Mouse (Mus musculus) hindbrain, embryonic 15.5 days (tissue): ENCODE results near the gene Triobp. TPM values are rescaled to one million over a fixed set of nuclear protein-coding genes. Genes with fewer than 3 reads are reported as not detected.

Experiments
- ATAC-seq: fragments of 200-750 bp; cut with Nextera tagmentation; 2 replicates; pipeline ENCODE4 v1.8.0; 2017; ENCODE audit warnings: low read depth, moderate number of reproducible peaks, moderate TSS enrichment; ENCODE audit not compliant: low FRiP score
- H3K27ac ChIP-seq: fragments of 300-500 bp; sonication (generic); replicated peaks from 2 replicates; pipeline ENCODE4 v1.5.1; 2015; ENCODE audit warnings: mild to moderate bottlenecking, inconsistent platforms
- H3K27me3 ChIP-seq: fragments of 300-500 bp; sonication (generic); 2 replicates; pipeline ENCODE4 v1.6.1; 2015; ENCODE audit warnings: control low read depth, inconsistent platforms
- H3K36me3 ChIP-seq: fragments of 300-500 bp; sonication (generic); 2 replicates; pipeline ENCODE4 v1.6.1; 2015; ENCODE audit warnings: control low read depth, inconsistent platforms
- H3K4me1 ChIP-seq: fragments of 300-500 bp; sonication (generic); replicated peaks from 2 replicates; pipeline ENCODE4 v1.6.1; 2015; ENCODE audit warnings: control low read depth, inconsistent platforms
- H3K4me2 ChIP-seq: fragments of 300-500 bp; sonication (generic); 2 replicates; pipeline ENCODE4 v1.6.1; 2015; ENCODE audit warnings: moderate library complexity, mild to moderate bottlenecking, inconsistent platforms
- H3K4me3 ChIP-seq: fragments of 300-500 bp; sonication (generic); 2 replicates; pipeline ENCODE4 v1.5.1; 2015; ENCODE audit warnings: mild to moderate bottlenecking, inconsistent platforms
- H3K9ac ChIP-seq: fragments of 300-500 bp; sonication (generic); 2 replicates; pipeline ENCODE4 v1.6.1; 2015; ENCODE audit warnings: inconsistent platforms
- H3K9me3 ChIP-seq: fragments of 300-500 bp; sonication (generic); 2 replicates; pipeline ENCODE4 v1.6.1; 2016; ENCODE audit warnings: control low read depth, inconsistent platforms
- WGBS: fragments of 180-500 bp; shearing (Covaris S2); methylation state at CpG from one replicate; pipeline ENCODE4 v1.1.7; 2015; 5-methylcytosine and 5-hydroxymethylcytosine counted together
- polyA plus RNA-seq: library from polyadenylated mRNA; unstranded; fragments of >200 nt; fragmentation: Nextera tagmentation; extraction: Ambion mirVana; gene quantifications from 2 replicates; pipeline ENCODE4 v1.2.1, GENCODE M21; 2015

Gene Triobp
- polyA plus RNA-seq, 1 experiment from 2014 or later = 42.7 TPM

DNA sequence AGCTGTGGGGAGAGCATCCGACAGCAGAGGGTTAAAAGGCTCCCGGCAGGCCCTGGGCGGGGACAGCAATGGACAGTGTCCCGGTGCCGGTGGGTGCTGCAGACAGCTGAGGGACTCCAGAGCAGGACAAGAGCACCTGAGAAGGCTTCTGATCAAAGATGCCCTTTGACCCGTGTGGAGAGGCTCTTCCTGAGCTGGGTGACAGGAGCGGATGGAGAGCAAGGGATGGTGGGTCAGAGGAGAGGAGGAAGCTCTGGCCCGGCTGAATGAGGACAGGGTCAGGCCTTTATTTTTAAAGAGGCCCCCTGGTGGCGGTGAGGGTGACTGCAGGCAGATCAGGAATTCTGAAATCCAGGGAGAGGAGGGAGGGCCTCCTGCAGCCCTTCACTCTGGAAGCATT lies 4.9 kb upstream of the Triobp start:
- peak overlapping the region; percentile 27 for H3K4me3 ChIP-seq
- H3K9me3 ChIP-seq = no peaks in the 10 kb centered on the region
- H3K27me3 ChIP-seq = no peaks in the 10 kb centered on the region
- peak; percentile 66 for ATAC-seq
- H3K4me2 ChIP-seq = peak overlapping the region; percentile 53
- 4% methylated on average over 9 of the region's 9 CpGs for WGBS
- peak overlapping the region; percentile 46; the same call in 1 of the 2 replicates for H3K27ac ChIP-seq
- H3K36me3 ChIP-seq = peaks cover 31% of the 10 kb centered on the region
- H3K4me1 ChIP-seq = peaks cover 15% of the 10 kb centered on the region
- H3K9ac ChIP-seq = peak overlapping the region; percentile 41

- H3K4me3 ChIP-seq = no peak overlapping the region
- no peak overlapping the region for H3K9ac ChIP-seq
- peaks cover 33% of the 10 kb centered on the region for H3K4me1 ChIP-seq
- H3K27me3 ChIP-seq = no peaks in the 10 kb centered on the region
- no peak for ATAC-seq
- peaks cover 4% of the 10 kb centered on the region; the same call in 1 of the 2 replicates for H3K36me3 ChIP-seq
- no peaks in the 10 kb centered on the region for H3K9me3 ChIP-seq
- H3K4me2 ChIP-seq = no peak overlapping the region
- 68% methylated on average over 7 of the region's 7 CpGs for WGBS
- no peak overlapping the region for H3K27ac ChIP-seq
These were observed 1.3 kb upstream of the Triobp start for GRCm38 (mm10) chr15:78946232-78946631.

DNA sequence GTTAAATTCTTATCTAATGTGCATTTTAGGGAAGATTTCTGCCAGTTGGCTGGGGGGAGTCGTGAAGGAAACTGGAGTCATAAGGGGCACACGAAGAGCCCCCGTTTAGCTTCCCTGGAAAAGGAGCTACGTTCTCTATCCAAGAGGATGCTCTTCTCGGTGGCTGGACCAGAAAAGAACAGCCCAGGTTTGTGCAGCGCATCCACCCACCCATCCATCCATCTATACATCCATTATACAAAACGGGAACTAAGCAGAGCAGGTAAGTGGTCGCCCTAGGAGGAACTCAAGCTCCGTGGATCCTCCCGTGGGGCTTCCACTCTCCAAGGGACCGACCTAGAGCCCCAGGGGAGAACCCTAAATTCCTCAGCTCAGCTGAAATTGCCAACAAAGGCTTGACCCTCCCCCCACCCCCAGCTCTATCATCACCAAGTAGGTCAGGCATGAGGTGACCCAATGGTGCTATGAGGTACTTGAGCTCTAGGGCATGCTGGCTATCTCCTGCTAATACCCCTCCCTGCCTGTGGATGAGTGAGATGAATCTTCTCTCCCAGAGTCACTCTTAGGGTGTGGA lies 715 bp downstream of the Triobp start:
- WGBS = 1% methylated on average over 11 of the region's 11 CpGs
- peak overlapping the region; percentile 82 for H3K9ac ChIP-seq

GRCm38 (mm10) chr15:78948883-78949282 lies 1.4 kb downstream of the Triobp start:
- H3K4me1 ChIP-seq = peaks cover 23% of the 10 kb centered on the region
- H3K36me3 ChIP-seq = peaks cover 4% of the 10 kb centered on the region; the same call in 1 of the 2 replicates
- H3K4me2 ChIP-seq = peak overlapping the region; percentile 56
- WGBS = 97% methylated on average over 3 of the region's 3 CpGs
- no peaks in the 10 kb centered on the region for H3K27me3 ChIP-seq
- no peak for ATAC-seq
- H3K9me3 ChIP-seq = no peaks in the 10 kb centered on the region
- no peak overlapping the region for H3K27ac ChIP-seq
- H3K9ac ChIP-seq = no peak overlapping the region
- H3K4me3 ChIP-seq = peak overlapping the region; percentile 56

More for the DNA sequence above, 715 bp downstream of the Triobp start:
- Histone ChIP-seq H3K4me1 (peaks cover 24% of the 10 kb centered on the region), H3K27me3 (no peaks in the 10 kb centered on the region), H3K9me3 (no peaks in the 10 kb centered on the region), H3K36me3 (peaks cover 4% of the 10 kb centered on the region; the same call in 1 of the 2 replicates), H3K4me2 (peak overlapping the region; percentile 56), H3K4me3 (peak overlapping the region; percentile 56), H3K27ac (peak overlapping the region; percentile 77)
- ATAC-seq = peak; percentile 14; the same call in 1 of the 2 replicates

GRCm38 (mm10) chr15:78955663-78956062 lies 8.1 kb downstream of the Triobp start:
- no peaks in the 10 kb centered on the region for H3K9me3 ChIP-seq
- peaks cover 3% of the 10 kb centered on the region; the same call in 1 of the 2 replicates for H3K4me1 ChIP-seq
- ATAC-seq = no peak
- no peak overlapping the region for H3K4me2 ChIP-seq
- 86% methylated on average over 3 of the region's 3 CpGs for WGBS
- H3K4me3 ChIP-seq = no peak overlapping the region
- no peak overlapping the region for H3K27ac ChIP-seq
- peaks cover 17% of the 10 kb centered on the region for H3K36me3 ChIP-seq
- H3K9ac ChIP-seq = no peak overlapping the region
- no peaks in the 10 kb centered on the region for H3K27me3 ChIP-seq

- no peak for ATAC-seq
- Histone ChIP-seq H3K4me2 (no peak overlapping the region), H3K4me3 (no peak overlapping the region), H3K9me3 (no peaks in the 10 kb centered on the region), H3K27ac (no peak overlapping the region), H3K9ac (no peak overlapping the region), H3K36me3 (peaks cover 20% of the 10 kb centered on the region), H3K27me3 (no peaks in the 10 kb centered on the region), H3K4me1 (no peaks in the 10 kb centered on the region)
- 91% methylated on average over 4 of the region's 4 CpGs for WGBS
These were observed 8.8 kb downstream of the Triobp start for GRCm38 (mm10) chr15:78956351-78956750.

DNA sequence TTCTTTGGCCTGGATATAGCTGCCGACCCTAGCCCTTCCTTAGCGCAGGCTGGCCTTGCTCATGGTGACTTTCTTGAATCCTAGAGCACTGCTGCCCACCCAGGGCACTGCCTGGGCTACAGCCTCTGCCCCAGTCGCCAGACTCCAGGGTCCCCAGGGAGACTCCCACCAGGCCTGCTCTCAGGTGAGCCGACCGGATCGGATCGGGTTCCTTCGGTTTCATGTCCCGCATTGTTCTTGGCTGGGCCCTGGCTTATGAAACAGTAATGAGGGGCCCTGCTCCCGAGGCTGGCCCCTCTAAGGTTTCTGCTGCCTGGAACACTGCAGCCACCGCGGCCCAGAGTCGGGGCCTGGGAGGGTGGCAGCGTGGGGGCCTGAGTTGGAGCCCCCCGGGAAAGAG lies 9.5 kb downstream of the Triobp start:
- ATAC-seq = no peak
- 78% methylated on average over 15 of the region's 15 CpGs for WGBS
- H3K36me3 ChIP-seq = peaks cover 23% of the 10 kb centered on the region
- H3K27ac ChIP-seq = no peak overlapping the region
- no peak overlapping the region for H3K4me2 ChIP-seq
- H3K9me3 ChIP-seq = no peaks in the 10 kb centered on the region
- H3K4me1 ChIP-seq = no peaks in the 10 kb centered on the region
- no peaks in the 10 kb centered on the region for H3K27me3 ChIP-seq
- no peak overlapping the region for H3K9ac ChIP-seq
- no peak overlapping the region for H3K4me3 ChIP-seq

GRCm38 (mm10) chr15:78959537-78959936 lies 12.0 kb downstream of the Triobp start:
- Histone ChIP-seq H3K4me1 (0 out of 2 replicates have a peak, but pooled peaks cover 2% of the 10 kb centered on the region), H3K27ac (no peak overlapping the region), H3K27me3 (no peaks in the 10 kb centered on the region), H3K36me3 (peaks cover 18% of the 10 kb centered on the region), H3K9ac (no peak overlapping the region), H3K9me3 (no peaks in the 10 kb centered on the region), H3K4me2 (no peak overlapping the region), H3K4me3 (no peak overlapping the region)
- no peak for ATAC-seq
- WGBS = 89% methylated on average over 11 of the region's 11 CpGs

GRCm38 (mm10) chr15:78960088-78960487 lies 12.6 kb downstream of the Triobp start:
- 85% methylated on average over 4 of the region's 4 CpGs for WGBS
- Histone ChIP-seq H3K4me3 (no peak overlapping the region), H3K27me3 (no peaks in the 10 kb centered on the region), H3K4me2 (no peak overlapping the region), H3K27ac (no peak overlapping the region), H3K9ac (no peak overlapping the region), H3K9me3 (no peaks in the 10 kb centered on the region), H3K36me3 (peaks cover 18% of the 10 kb centered on the region), H3K4me1 (0 out of 2 replicates have a peak, but pooled peaks cover 2% of the 10 kb centered on the region)
- ATAC-seq = no peak

- no peak overlapping the region for H3K4me2 ChIP-seq
- 39% methylated on average over 2 of the region's 2 CpGs for WGBS
- ATAC-seq = peak; percentile 60; the same call in 1 of the 2 replicates
- 0 out of 2 replicates have a peak, but pooled peaks cover 2% of the 10 kb centered on the region for H3K4me1 ChIP-seq
- H3K4me3 ChIP-seq = no peak overlapping the region
- H3K27ac ChIP-seq = no peak overlapping the region
- H3K9ac ChIP-seq = no peak overlapping the region
- peaks cover 30% of the 10 kb centered on the region for H3K36me3 ChIP-seq
- no peaks in the 10 kb centered on the region for H3K27me3 ChIP-seq
- H3K9me3 ChIP-seq = no peaks in the 10 kb centered on the region
These were observed 15.4 kb downstream of the Triobp start for GRCm38 (mm10) chr15:78962885-78963284.

GRCm38 (mm10) chr15:78971626-78972025 lies 24.1 kb downstream of the Triobp start:
- ATAC-seq = no peak
- H3K4me1 ChIP-seq = no peaks in the 10 kb centered on the region
- no peak overlapping the region for H3K9ac ChIP-seq
- H3K9me3 ChIP-seq = no peaks in the 10 kb centered on the region
- no peak overlapping the region for H3K4me2 ChIP-seq
- no peak overlapping the region for H3K4me3 ChIP-seq
- no peaks in the 10 kb centered on the region for H3K27me3 ChIP-seq
- no peak overlapping the region for H3K27ac ChIP-seq
- WGBS = 77% methylated on average over 6 of the region's 6 CpGs
- peaks cover 21% of the 10 kb centered on the region for H3K36me3 ChIP-seq

DNA sequence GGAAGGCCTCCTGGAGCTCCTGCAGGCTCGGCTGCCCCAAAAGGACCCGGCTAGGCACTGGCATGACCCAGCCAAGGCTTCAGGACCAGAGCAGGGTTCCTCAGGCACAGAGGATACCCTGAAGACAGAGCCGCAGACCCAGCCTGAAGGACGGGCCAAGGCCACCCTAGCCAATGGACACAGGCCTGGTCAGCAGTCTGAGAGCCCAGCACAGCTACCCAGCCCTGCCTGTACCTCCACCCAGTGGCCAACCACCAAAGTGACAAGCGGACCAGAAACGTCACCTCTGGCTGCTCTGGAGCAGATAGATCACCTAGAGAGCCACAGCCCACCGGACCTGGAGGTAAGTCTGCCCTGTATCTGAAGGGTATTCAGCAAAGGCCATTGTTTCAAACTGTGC lies 26.4 kb downstream of the Triobp start:
- no peak overlapping the region for H3K4me3 ChIP-seq
- ATAC-seq = no peak
- no peak overlapping the region for H3K27ac ChIP-seq
- 0 out of 2 replicates have a peak, but pooled peaks cover 2% of the 10 kb centered on the region for H3K4me1 ChIP-seq
- H3K27me3 ChIP-seq = no peaks in the 10 kb centered on the region
- H3K9ac ChIP-seq = no peak overlapping the region
- no peaks in the 10 kb centered on the region; the same call in 1 of the 2 replicates for H3K36me3 ChIP-seq
- no peaks in the 10 kb centered on the region for H3K9me3 ChIP-seq
- 77% methylated on average over 7 of the region's 7 CpGs for WGBS
- H3K4me2 ChIP-seq = no peak overlapping the region
